Mouse (Mus musculus): ENCODE results near the gene Ano4. TPM values are rescaled to one million over a fixed set of nuclear protein-coding genes. Genes with fewer than 3 reads are reported as not detected.

Ano4 gene
- total and polyA plus RNA-seq, 2 experiments from 2014 or later: 3.2 to 3.8 TPM

GRCm38 (mm10) chr10:89289290-89289689 is 55.3 kb downstream of the Ano4 start:
- no peaks in the 10 kb centered on the region for H3K36me3 ChIP-seq (replicated peaks; ENCODE audit: control insufficient read depth, insufficient read depth, low read length)
- 76% methylated on average over 4 of the region's 4 CpGs for WGBS
- TF ChIP-seq EP300 (IDR thresholded peaks at IDR 0.05; ENCODE audit: low read depth): no peak
- no peak for TF ChIP-seq CTCF (IDR thresholded peaks at IDR 0.05; ENCODE audit: low read depth)
- DNase-seq (ENCODE audit: low spot score): no peak
- no peak overlapping the region for H3K9ac ChIP-seq (replicated peaks; ENCODE audit: low read depth, low read length)
- no peak for ATAC-seq (ENCODE audit: insufficient read depth, low read depth)
- H3K4me3 ChIP-seq (ENCODE audit: low read depth, low read length): no peak overlapping the region
- H3K27ac ChIP-seq (ENCODE audit: low read depth): no peak overlapping the region
- H3K27me3 ChIP-seq (ENCODE audit: control insufficient read depth, insufficient read depth, low read length): no peaks in the 10 kb centered on the region
- H3K4me2 ChIP-seq (ENCODE audit: low read depth, low read length): no peak overlapping the region
- H3K9me3 ChIP-seq (replicated peaks; ENCODE audit: control insufficient read depth, low read length): no peaks in the 10 kb centered on the region
- H3K4me1 ChIP-seq (ENCODE audit: control insufficient read depth, insufficient read depth): no peaks in the 10 kb centered on the region

- Histone ChIP-seq H3K9me3 (replicated peaks; ENCODE audit: control insufficient read depth, low read length) (no peaks in the 10 kb centered on the region), H3K9ac (replicated peaks; ENCODE audit: low read depth, low read length) (no peak overlapping the region), H3K4me2 (ENCODE audit: low read depth, low read length) (no peak overlapping the region), H3K36me3 (replicated peaks; ENCODE audit: control insufficient read depth, insufficient read depth, low read length) (no peaks in the 10 kb centered on the region), H3K27me3 (ENCODE audit: control insufficient read depth, insufficient read depth, low read length) (no peaks in the 10 kb centered on the region), H3K4me1 (ENCODE audit: control insufficient read depth, insufficient read depth) (no peaks in the 10 kb centered on the region), H3K27ac (ENCODE audit: low read depth) (no peak overlapping the region), H3K4me3 (ENCODE audit: low read depth, low read length) (no peak overlapping the region)
- DNase-seq (ENCODE audit: low spot score): no peak
- no peak for ATAC-seq (ENCODE audit: insufficient read depth, low read depth)
- TF ChIP-seq EP300 (IDR thresholded peaks at IDR 0.05; ENCODE audit: low read depth): no peak
- TF ChIP-seq CTCF (IDR thresholded peaks at IDR 0.05; ENCODE audit: low read depth): no peak
- WGBS: 77% methylated on average over 5 of the region's 5 CpGs
Observed at GRCm38 (mm10) chr10:89280402-89280801, 64.2 kb downstream of the Ano4 start.

- H3K36me3 ChIP-seq (replicated peaks; ENCODE audit: control insufficient read depth, insufficient read depth, low read length): no peaks in the 10 kb centered on the region
- 59% methylated on average over 3 of the region's 3 CpGs for WGBS
- DNase-seq (ENCODE audit: low spot score) (no peak), ATAC-seq (ENCODE audit: insufficient read depth, low read depth) (no peak)
- H3K27me3 ChIP-seq (ENCODE audit: control insufficient read depth, insufficient read depth, low read length): no peaks in the 10 kb centered on the region
- no peak overlapping the region for H3K4me3 ChIP-seq (ENCODE audit: low read depth, low read length)
- H3K9ac ChIP-seq (replicated peaks; ENCODE audit: low read depth, low read length): no peak overlapping the region
- H3K27ac ChIP-seq (ENCODE audit: low read depth): no peak overlapping the region
- H3K9me3 ChIP-seq (replicated peaks; ENCODE audit: control insufficient read depth, low read length): no peaks in the 10 kb centered on the region
- H3K4me1 ChIP-seq (ENCODE audit: control insufficient read depth, insufficient read depth): no peaks in the 10 kb centered on the region
- no peak overlapping the region for H3K4me2 ChIP-seq (ENCODE audit: low read depth, low read length)
- TF ChIP-seq CTCF (IDR thresholded peaks at IDR 0.05; ENCODE audit: low read depth) (no peak), EP300 (IDR thresholded peaks at IDR 0.05; ENCODE audit: low read depth) (no peak)
Observed at GRCm38 (mm10) chr10:89273001-89273680, 71.4 kb downstream of the Ano4 start.

- Histone ChIP-seq H3K27me3 (ENCODE audit: control insufficient read depth, insufficient read depth, low read length) (no peaks in the 10 kb centered on the region), H3K27ac (ENCODE audit: low read depth) (no peak overlapping the region), H3K36me3 (replicated peaks; ENCODE audit: control insufficient read depth, insufficient read depth, low read length) (no peaks in the 10 kb centered on the region), H3K4me1 (ENCODE audit: control insufficient read depth, insufficient read depth) (no peaks in the 10 kb centered on the region), H3K4me3 (ENCODE audit: low read depth, low read length) (no peak overlapping the region), H3K9me3 (replicated peaks; ENCODE audit: control insufficient read depth, low read length) (no peaks in the 10 kb centered on the region), H3K4me2 (ENCODE audit: low read depth, low read length) (no peak overlapping the region), H3K9ac (replicated peaks; ENCODE audit: low read depth, low read length) (no peak overlapping the region)
- DNase-seq (ENCODE audit: low spot score): no peak
- 86% methylated on average over 3 of the region's 3 CpGs for WGBS
- TF ChIP-seq CTCF (IDR thresholded peaks at IDR 0.05; ENCODE audit: low read depth) (no peak), EP300 (IDR thresholded peaks at IDR 0.05; ENCODE audit: low read depth) (no peak)
- no peak for ATAC-seq (ENCODE audit: insufficient read depth, low read depth)
Observed at GRCm38 (mm10) chr10:89267312-89267711, 77.2 kb downstream of the Ano4 start.

- H3K9me3 ChIP-seq (replicated peaks; ENCODE audit: control insufficient read depth, low read length): no peaks in the 10 kb centered on the region
- H3K27me3 ChIP-seq (ENCODE audit: control insufficient read depth, insufficient read depth, low read length): no peaks in the 10 kb centered on the region
- ATAC-seq (ENCODE audit: insufficient read depth, low read depth) (no peak), DNase-seq (ENCODE audit: low spot score) (no peak)
- no peak for TF ChIP-seq EP300 (IDR thresholded peaks at IDR 0.05; ENCODE audit: low read depth)
- TF ChIP-seq CTCF (IDR thresholded peaks at IDR 0.05; ENCODE audit: low read depth): no peak
- H3K4me3 ChIP-seq (ENCODE audit: low read depth, low read length): no peak overlapping the region
- H3K4me1 ChIP-seq (ENCODE audit: control insufficient read depth, insufficient read depth): no peaks in the 10 kb centered on the region
- no peak overlapping the region for H3K4me2 ChIP-seq (ENCODE audit: low read depth, low read length)
- H3K36me3 ChIP-seq (replicated peaks; ENCODE audit: control insufficient read depth, insufficient read depth, low read length): no peaks in the 10 kb centered on the region
- H3K27ac ChIP-seq (ENCODE audit: low read depth): no peak overlapping the region
- no peak overlapping the region for H3K9ac ChIP-seq (replicated peaks; ENCODE audit: low read depth, low read length)
- WGBS: 77% methylated on average over 4 of the region's 4 CpGs
Observed at GRCm38 (mm10) chr10:89263396-89263795, 81.2 kb downstream of the Ano4 start.
